Mouse (Mus musculus) retina, adult 2 months (tissue): ENCODE data around the gene Kcna2.

ENCODE experiments used
- DNase-seq: peaks from one replicate; pipeline ENCODE4 v3.0.0-alpha.2; 2012; ENCODE audit warnings: low read depth, low spot score

The Kcna2 gene

GRCm38 (mm10) chr3:107101787-107102651 lies 1.1 kb downstream of the Kcna2 start:
- DNase-seq: no peak

GRCm38 (mm10) chr3:107103041-107103440 lies 2.1 kb downstream of the Kcna2 start:
- no peak for DNase-seq

GRCm38 (mm10) chr3:107103462-107103861 lies 2.5 kb downstream of the Kcna2 start:
- no peak for DNase-seq

GRCm38 (mm10) chr3:107105986-107106385 lies 5.0 kb downstream of the Kcna2 start:
- no peak for DNase-seq

- no peak for DNase-seq
These were observed 11.6 kb downstream of the Kcna2 start for GRCm38 (mm10) chr3:107112498-107112897.

- no peak for DNase-seq
These were observed 12.2 kb downstream of the Kcna2 start for GRCm38 (mm10) chr3:107112932-107113659.

GRCm38 (mm10) chr3:107113771-107114737 lies 13.1 kb downstream of the Kcna2 start:
- DNase-seq: no peak

- no peak for DNase-seq
These were observed 14.0 kb downstream of the Kcna2 start for GRCm38 (mm10) chr3:107114941-107115340.

GRCm38 (mm10) chr3:107115746-107116145 lies 14.8 kb downstream of the Kcna2 start:
- DNase-seq: no peak

- DNase-seq: no peak
These were observed 19.1 kb downstream of the Kcna2 start for GRCm38 (mm10) chr3:107119864-107120564.

- no peak for DNase-seq
These were observed 21.4 kb downstream of the Kcna2 start for GRCm38 (mm10) chr3:107122306-107122705.

- no peak for DNase-seq
These were observed 26.7 kb downstream of the Kcna2 start for GRCm38 (mm10) chr3:107127667-107128066.

GRCm38 (mm10) chr3:107128421-107128820 lies 27.5 kb downstream of the Kcna2 start:
- DNase-seq: no peak

GRCm38 (mm10) chr3:107129251-107129650 lies 28.3 kb downstream of the Kcna2 start:
- no peak for DNase-seq

- DNase-seq: no peak
These were observed 29.8 kb downstream of the Kcna2 start for GRCm38 (mm10) chr3:107130661-107131326.

- DNase-seq: no peak
These were observed 30.9 kb downstream of the Kcna2 start for GRCm38 (mm10) chr3:107131846-107132245.

GRCm38 (mm10) chr3:107132651-107133050 lies 31.7 kb downstream of the Kcna2 start:
- DNase-seq: no peak

- no peak for DNase-seq
These were observed 33.5 kb downstream of the Kcna2 start for GRCm38 (mm10) chr3:107134457-107134856.

- DNase-seq: no peak
These were observed 46.2 kb downstream of the Kcna2 start for GRCm38 (mm10) chr3:107147126-107147525.

GRCm38 (mm10) chr3:107149006-107149405 lies 48.1 kb downstream of the Kcna2 start:
- DNase-seq: no peak
